Comparison of ENCODE assay signal across 16 mouse cellular contexts in the genomic region with DNA sequence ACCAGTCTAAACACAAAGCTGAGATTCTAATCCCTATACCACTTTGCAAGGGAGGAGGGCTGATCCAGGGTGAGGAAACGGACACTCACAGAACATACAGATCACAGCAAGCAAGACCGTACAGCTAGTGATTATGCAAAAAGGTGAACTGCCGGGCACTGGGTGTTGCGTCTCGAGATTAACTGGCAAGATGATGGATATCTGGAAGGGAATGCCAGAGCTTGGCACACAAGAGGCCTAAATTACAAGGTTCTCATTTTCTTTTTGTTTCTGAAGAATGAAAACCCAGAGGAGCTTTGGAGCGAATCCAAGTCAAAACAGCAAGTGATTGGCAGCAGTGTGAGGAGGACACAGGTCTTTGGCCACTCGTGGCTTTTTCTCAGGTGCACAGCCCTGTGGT.
"Had no signal": no experiment of that assay in that cellular context is flagged by ENCODE, and none has a peak within 500 bp of the region (broad histone marks: within the 10 kb centered on the region; RNA-seq: fewer than 3 reads in every experiment).

No protein-coding gene starts in this region.

- H3K4me1 ChIP-seq: midbrain, embryonic 10.5 days; neural tube, embryonic 15.5 days had no signal

- H3K9ac ChIP-seq: limb, embryonic 13.5 days; liver, embryonic 14.5 days; neural tube, embryonic 15.5 days had no signal

- H3K27ac ChIP-seq: kidney, postnatal 0 days; limb, embryonic 13.5 days; liver, embryonic 14.5 days; midbrain, embryonic 10.5 days; neural tube, embryonic 15.5 days had no signal

- H3K27me3 ChIP-seq: limb, embryonic 13.5 days; neural tube, embryonic 15.5 days had no signal

- H3K4me3 ChIP-seq: limb, embryonic 13.5 days; midbrain, embryonic 10.5 days; myocyte; neural tube, embryonic 15.5 days had no signal

- H3K9me3 ChIP-seq: limb, embryonic 13.5 days; midbrain, embryonic 10.5 days; neural tube, embryonic 15.5 days had no signal

- H3K4me2 ChIP-seq: limb, embryonic 13.5 days; neural tube, embryonic 15.5 days had no signal

- H3K36me3 ChIP-seq: limb, embryonic 13.5 days; midbrain, embryonic 10.5 days; neural tube, embryonic 15.5 days had no signal

- DNase-seq: kidney, postnatal 36 days; left cerebral cortex, postnatal 4 days; lung, adult 18-20 months; lung, postnatal 4 days; midbrain, embryonic 14.5 days; right cerebral cortex, adult 18-20 months; right cerebral cortex, postnatal 25 days; spleen, adult 18-20 months; thymus, adult 18-20 months; thymus, postnatal 14 days had no signal
